Mouse (Mus musculus): ENCODE measurements around the gene Naa80. TPM values are rescaled to one million over a fixed set of nuclear protein-coding genes. Genes with fewer than 3 reads are reported as not detected.

The Naa80 gene
- polyA plus RNA-seq, 1 experiment from 2014 or later, result 21.8 TPM

- Histone ChIP-seq H3K9ac (replicated peaks; ENCODE audit: low read length) (no peak overlapping the region), H3K4me2 (replicated peaks; ENCODE audit: low read depth, low read length) (no peak overlapping the region), H3K27me3 (ENCODE audit: insufficient read depth, low read length) (no peaks in the 10 kb centered on the region), H3K36me3 (ENCODE audit: insufficient read depth, low read length) (peaks cover 7% of the 10 kb centered on the region; the same call in 1 of the 2 replicates), H3K4me1 (ENCODE audit: insufficient read depth, low read length) (peaks cover 53% of the 10 kb centered on the region), H3K9me3 (ENCODE audit: low read length) (no peaks in the 10 kb centered on the region), H3K27ac (ENCODE audit: low read length) (no peak overlapping the region), H3K4me3 (ENCODE audit: low read length) (no peak overlapping the region)
- ATAC-seq (ENCODE audit: low FRiP score, low TSS enrichment), result no peak
- 80% methylated on average over 20 of the region's 20 CpGs for WGBS
Observed at GRCm38 (mm10) chr9:107549297-107550074, 29.2 kb upstream of the Naa80 start.

GRCm38 (mm10) chr9:107550491-107551116 lies 28.1 kb upstream of the Naa80 start:
- H3K36me3 ChIP-seq (ENCODE audit: insufficient read depth, low read length), result no peaks in the 10 kb centered on the region
- H3K27me3 ChIP-seq (ENCODE audit: insufficient read depth, low read length), result no peaks in the 10 kb centered on the region
- H3K9ac ChIP-seq (replicated peaks; ENCODE audit: low read length), result peak overlapping the region; percentile 87
- H3K4me2 ChIP-seq (replicated peaks; ENCODE audit: low read depth, low read length), result peak overlapping the region; percentile 95
- peaks cover 54% of the 10 kb centered on the region for H3K4me1 ChIP-seq (ENCODE audit: insufficient read depth, low read length)
- WGBS, result 37% methylated on average over 23 of the region's 23 CpGs
- H3K9me3 ChIP-seq (ENCODE audit: low read length), result no peaks in the 10 kb centered on the region
- ATAC-seq (ENCODE audit: low FRiP score, low TSS enrichment), result no peak
- H3K4me3 ChIP-seq (ENCODE audit: low read length), result peak overlapping the region; percentile 62
- peak overlapping the region; percentile 47 for H3K27ac ChIP-seq (ENCODE audit: low read length)

GRCm38 (mm10) chr9:107551117-107551889 lies 27.4 kb upstream of the Naa80 start, which contains the start of gene Rassf1:
Gene Rassf1 (plus strand): TSS chr9:107551555.
- Histone ChIP-seq H3K27ac (ENCODE audit: low read length) (peak within 1 kb of the TSS; percentile 57), H3K9ac (replicated peaks; ENCODE audit: low read length) (peak within 1 kb of the TSS; percentile 87), H3K9me3 (ENCODE audit: low read length) (no peaks in the 10 kb centered on the region), H3K4me1 (ENCODE audit: insufficient read depth, low read length) (peaks cover 61% of the 10 kb centered on the region), H3K4me2 (replicated peaks; ENCODE audit: low read depth, low read length) (peak within 1 kb of the TSS; percentile 95), H3K36me3 (ENCODE audit: insufficient read depth, low read length) (no peaks in the 10 kb centered on the region), H3K4me3 (ENCODE audit: low read length) (peak within 1 kb of the TSS; percentile 62), H3K27me3 (ENCODE audit: insufficient read depth, low read length) (no peaks in the 10 kb centered on the region)
- WGBS, result 1% methylated on average over 63 of the region's 63 CpGs
- ATAC-seq (ENCODE audit: low FRiP score, low TSS enrichment), result peak; percentile 35

GRCm38 (mm10) chr9:107551890-107552355 lies 26.8 kb upstream of the Naa80 start:
- Histone ChIP-seq H3K4me3 (ENCODE audit: low read length) (peak overlapping the region; percentile 62), H3K4me1 (ENCODE audit: insufficient read depth, low read length) (peaks cover 62% of the 10 kb centered on the region), H3K9me3 (ENCODE audit: low read length) (no peaks in the 10 kb centered on the region), H3K27ac (ENCODE audit: low read length) (peak overlapping the region; percentile 57), H3K27me3 (ENCODE audit: insufficient read depth, low read length) (no peaks in the 10 kb centered on the region), H3K9ac (replicated peaks; ENCODE audit: low read length) (peak overlapping the region; percentile 87), H3K36me3 (ENCODE audit: insufficient read depth, low read length) (no peaks in the 10 kb centered on the region), H3K4me2 (replicated peaks; ENCODE audit: low read depth, low read length) (peak overlapping the region; percentile 95)
- WGBS, result 8% methylated on average over 8 of the region's 8 CpGs
- no peak for ATAC-seq (ENCODE audit: low FRiP score, low TSS enrichment)

- Histone ChIP-seq H3K27me3 (ENCODE audit: insufficient read depth, low read length) (no peaks in the 10 kb centered on the region), H3K4me2 (replicated peaks; ENCODE audit: low read depth, low read length) (peak overlapping the region; percentile 95), H3K36me3 (ENCODE audit: insufficient read depth, low read length) (peaks cover 7% of the 10 kb centered on the region), H3K9me3 (ENCODE audit: low read length) (no peaks in the 10 kb centered on the region), H3K4me1 (ENCODE audit: insufficient read depth, low read length) (peaks cover 56% of the 10 kb centered on the region), H3K4me3 (ENCODE audit: low read length) (peak overlapping the region; percentile 81), H3K9ac (replicated peaks; ENCODE audit: low read length) (peak overlapping the region; percentile 83), H3K27ac (ENCODE audit: low read length) (peak overlapping the region; percentile 99)
- ATAC-seq (ENCODE audit: low FRiP score, low TSS enrichment), result no peak
- 66% methylated on average over 5 of the region's 5 CpGs for WGBS
Observed at GRCm38 (mm10) chr9:107552690-107553393, 25.8 kb upstream of the Naa80 start.

- peaks cover 56% of the 10 kb centered on the region for H3K4me1 ChIP-seq (ENCODE audit: insufficient read depth, low read length)
- ATAC-seq (ENCODE audit: low FRiP score, low TSS enrichment), result peak; percentile 37
- H3K27ac ChIP-seq (ENCODE audit: low read length), result peak overlapping the region; percentile 99
- peak overlapping the region; percentile 83 for H3K9ac ChIP-seq (replicated peaks; ENCODE audit: low read length)
- H3K9me3 ChIP-seq (ENCODE audit: low read length), result no peaks in the 10 kb centered on the region
- WGBS, result under 1% methylated on average over 37 of the region's 37 CpGs
- peaks cover 16% of the 10 kb centered on the region for H3K36me3 ChIP-seq (ENCODE audit: insufficient read depth, low read length)
- H3K4me2 ChIP-seq (replicated peaks; ENCODE audit: low read depth, low read length), result peak overlapping the region; percentile 95
- no peaks in the 10 kb centered on the region for H3K27me3 ChIP-seq (ENCODE audit: insufficient read depth, low read length)
- peak overlapping the region; percentile 81 for H3K4me3 ChIP-seq (ENCODE audit: low read length)
Observed at GRCm38 (mm10) chr9:107553541-107554318, 25.0 kb upstream of the Naa80 start.

- WGBS, result 0% methylated on average over 52 of the region's 53 CpGs
- Histone ChIP-seq H3K4me1 (ENCODE audit: insufficient read depth, low read length) (peaks cover 54% of the 10 kb centered on the region), H3K4me2 (replicated peaks; ENCODE audit: low read depth, low read length) (peak overlapping the region; percentile 95), H3K9ac (replicated peaks; ENCODE audit: low read length) (peak overlapping the region; percentile 90), H3K27ac (ENCODE audit: low read length) (peak overlapping the region; percentile 99), H3K9me3 (ENCODE audit: low read length) (no peaks in the 10 kb centered on the region), H3K27me3 (ENCODE audit: insufficient read depth, low read length) (no peaks in the 10 kb centered on the region), H3K36me3 (ENCODE audit: insufficient read depth, low read length) (peaks cover 22% of the 10 kb centered on the region), H3K4me3 (ENCODE audit: low read length) (peak overlapping the region; percentile 81)
- ATAC-seq (ENCODE audit: low FRiP score, low TSS enrichment), result peak; percentile 87
Observed at GRCm38 (mm10) chr9:107554319-107554825, 24.3 kb upstream of the Naa80 start.

- H3K4me2 ChIP-seq (replicated peaks; ENCODE audit: low read depth, low read length), result peak overlapping the region; percentile 95
Observed at GRCm38 (mm10) chr9:107555031-107555457, 23.6 kb upstream of the Naa80 start.

More at GRCm38 (mm10) chr9:107555031-107555457, 23.6 kb upstream of the Naa80 start:
- Histone ChIP-seq H3K4me1 (ENCODE audit: insufficient read depth, low read length) (peaks cover 54% of the 10 kb centered on the region), H3K9ac (replicated peaks; ENCODE audit: low read length) (peak overlapping the region; percentile 90), H3K9me3 (ENCODE audit: low read length) (no peaks in the 10 kb centered on the region), H3K36me3 (ENCODE audit: insufficient read depth, low read length) (peaks cover 29% of the 10 kb centered on the region), H3K27me3 (ENCODE audit: insufficient read depth, low read length) (no peaks in the 10 kb centered on the region), H3K4me3 (ENCODE audit: low read length) (peak overlapping the region; percentile 81), H3K27ac (ENCODE audit: low read length) (peak overlapping the region; percentile 99)
- peak; percentile 33 for ATAC-seq (ENCODE audit: low FRiP score, low TSS enrichment)
- under 1% methylated on average over 23 of the region's 23 CpGs for WGBS

Measured in kidney, embryonic 16.5 days (tissue).